Mouse (Mus musculus) monocyte, adult 5-6 weeks (primary cell): ENCODE measurements around the gene Mtx1. TPM values are rescaled to one million over a fixed set of nuclear protein-coding genes. Genes with fewer than 3 reads are reported as not detected.

Experiments used
- ATAC-seq: fragments of 153-309, 156-312 bp; replicated peaks from 2 replicates; pipeline ENCODE4 v1.8.0; 2017; ENCODE audit warnings: mild to moderate bottlenecking; ENCODE audit not compliant: low TSS enrichment, insufficient number of reproducible peaks, severe bottlenecking, poor library complexity, low FRiP score
- total RNA-seq: library from RNA; stranded (forward); fragments of 200-1000, 200-491, 200-594 nt; gene quantifications from 3 replicates; pipeline ENCODE4 v1.2.3, GENCODE M21; 2017

Gene Mtx1
- total RNA-seq, 1 experiment from 2014 or later = 42.5 TPM

DNA sequence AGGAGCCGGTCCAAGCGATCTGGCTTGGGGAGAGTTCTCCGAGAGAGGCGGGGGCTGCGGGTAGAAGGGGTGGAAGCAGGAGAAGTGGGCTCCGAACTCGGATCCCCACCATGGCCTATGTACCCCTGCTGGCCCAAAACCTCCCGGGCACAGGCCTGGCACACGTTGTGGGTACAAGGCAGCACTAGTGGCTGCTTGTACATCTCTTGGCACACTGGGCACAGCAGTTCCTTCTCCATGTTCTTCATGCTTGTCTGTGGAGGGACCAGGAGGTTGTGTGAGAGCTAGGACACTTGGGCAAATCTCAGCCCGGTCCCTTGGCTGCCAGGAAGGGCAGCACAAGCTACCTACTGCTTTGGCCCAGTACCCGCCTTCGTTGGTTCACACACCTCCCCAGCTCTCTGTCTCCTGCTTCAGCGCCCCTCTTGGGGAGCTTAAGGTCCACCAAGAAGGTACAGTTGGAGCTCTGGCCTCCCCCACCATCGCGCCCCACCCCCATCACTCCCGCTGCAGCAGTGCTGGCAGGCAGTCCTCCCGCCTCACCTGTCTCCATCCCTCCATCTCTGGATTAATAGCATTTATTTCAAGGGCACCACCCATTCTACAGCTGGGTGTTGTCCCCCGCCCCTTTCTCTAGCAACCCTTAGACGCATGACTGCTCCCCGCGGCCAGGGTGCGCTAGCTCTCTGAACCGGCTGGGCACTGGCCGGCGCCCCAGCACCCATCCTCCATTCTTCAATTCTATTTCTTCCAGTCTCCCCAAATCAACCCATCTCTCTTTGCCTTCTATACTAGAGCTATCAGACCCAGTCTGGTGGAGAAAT, 17.5 kb upstream of the Mtx1 start:
- no peak for ATAC-seq

DNA sequence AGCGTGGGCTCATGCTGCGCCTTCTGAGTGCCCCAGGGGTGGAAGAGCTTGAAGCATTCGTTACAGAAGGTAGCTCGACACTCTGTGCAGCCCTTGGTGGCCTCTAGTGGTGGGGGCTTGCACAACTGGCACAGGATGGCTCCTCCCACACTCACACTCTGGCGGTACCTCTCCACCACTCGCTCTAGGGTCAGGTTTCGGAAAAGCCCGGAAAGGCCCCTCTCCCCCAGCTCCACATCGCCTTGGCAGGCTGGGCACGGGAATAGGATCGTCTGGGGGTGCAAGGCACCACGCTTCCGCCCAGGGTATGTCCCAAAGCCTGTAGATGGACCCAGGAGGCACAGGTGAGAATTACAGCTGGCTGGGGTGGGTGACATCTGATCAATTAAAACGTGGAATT, 16.7 kb upstream of the Mtx1 start:
- ATAC-seq = peak; percentile 32

DNA sequence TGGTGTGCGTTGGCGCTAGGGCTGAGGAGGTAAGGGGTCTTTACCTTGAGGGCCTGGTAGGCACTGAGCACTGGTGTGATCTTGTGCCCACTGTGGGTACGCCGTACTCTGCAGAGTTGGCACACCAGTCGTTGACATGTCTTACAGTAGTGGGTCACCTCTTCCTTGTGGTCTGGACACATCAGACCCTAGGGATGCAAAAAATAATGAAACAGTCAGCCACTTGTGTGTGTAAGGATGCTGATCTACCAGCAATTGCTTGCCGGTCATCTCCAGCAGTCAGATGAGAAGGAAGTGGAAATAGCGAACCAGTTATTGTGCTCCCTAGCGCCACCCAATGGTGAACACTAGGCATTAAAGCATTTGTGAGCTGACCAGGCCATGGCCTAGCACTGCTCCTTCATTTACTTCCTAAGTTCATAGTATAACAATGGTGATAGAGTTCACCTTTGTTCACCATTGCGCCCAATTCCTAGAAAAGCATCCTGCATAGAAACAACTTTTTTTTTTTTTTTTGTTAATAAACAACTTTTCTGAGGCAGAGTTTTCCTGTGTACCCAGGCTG, 15.5 kb upstream of the Mtx1 start:
- peak; percentile 58 for ATAC-seq

DNA sequence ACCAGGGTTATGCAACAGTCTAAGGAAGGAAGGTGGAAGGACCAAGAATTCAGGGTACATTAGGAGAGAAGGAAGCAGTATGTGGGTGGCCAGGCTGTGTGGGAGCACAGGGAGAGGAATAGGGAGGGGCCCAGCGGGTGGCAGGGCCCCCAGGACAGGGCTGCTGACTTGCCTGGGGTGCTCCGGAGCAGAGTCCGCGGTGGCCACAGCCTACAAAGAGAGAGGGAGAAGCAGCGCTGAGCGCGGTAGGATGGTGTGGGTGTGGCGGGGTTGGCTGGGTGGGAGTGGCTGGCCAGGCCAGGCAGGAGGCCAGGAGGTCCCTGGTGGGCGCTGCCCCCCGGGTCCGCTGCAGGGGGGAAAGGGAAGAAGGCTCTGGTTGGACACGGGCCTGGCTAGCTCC, 11.6 kb upstream of the Mtx1 start:
- ATAC-seq = no peak

- no peak for ATAC-seq
These were observed 10.8 kb upstream of the Mtx1 start for GRCm38 (mm10) chr3:89237682-89238081.

DNA sequence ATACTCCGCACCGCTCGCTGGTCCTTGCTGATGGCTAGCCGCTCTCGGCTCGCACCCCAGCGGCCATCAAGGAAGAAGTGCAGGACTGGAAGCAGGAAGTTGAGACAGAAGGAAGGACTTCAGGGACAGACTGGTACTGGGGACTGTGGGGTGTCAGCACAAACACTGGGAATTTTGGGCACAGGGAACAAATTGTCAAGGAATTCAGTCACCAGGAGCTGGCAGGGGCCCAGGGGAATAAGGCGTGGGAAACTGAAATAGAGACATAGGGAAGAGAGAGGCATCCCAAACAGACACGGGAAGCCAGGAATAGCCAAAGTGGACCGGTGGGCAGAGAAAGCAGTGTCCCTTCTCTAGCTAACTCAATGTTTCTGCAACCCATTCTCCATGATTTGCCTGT, 9.6 kb upstream of the Mtx1 start:
- no peak for ATAC-seq

- ATAC-seq = peak; percentile 63
These were observed 6.7 kb upstream of the Mtx1 start for GRCm38 (mm10) chr3:89233562-89234110.

DNA sequence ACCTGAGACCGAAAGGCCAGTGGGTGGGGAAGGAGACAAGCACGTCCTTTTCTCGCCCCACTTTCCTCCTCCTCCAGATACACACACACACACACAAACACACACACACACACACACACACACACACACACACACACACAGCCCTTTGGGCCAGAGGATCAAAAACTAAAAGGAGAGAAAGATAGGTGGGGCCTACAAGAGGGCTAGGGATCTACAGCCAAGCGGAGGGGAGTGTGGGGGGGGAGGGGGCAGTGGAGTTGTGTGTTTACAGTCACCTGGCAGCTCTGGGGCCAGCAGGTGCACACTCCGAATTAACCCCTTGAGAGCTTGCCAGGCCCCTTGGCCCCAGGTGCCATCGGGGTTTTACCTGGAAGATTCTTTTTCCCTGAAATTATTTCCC, 5.7 kb upstream of the Mtx1 start:
- no peak for ATAC-seq

DNA sequence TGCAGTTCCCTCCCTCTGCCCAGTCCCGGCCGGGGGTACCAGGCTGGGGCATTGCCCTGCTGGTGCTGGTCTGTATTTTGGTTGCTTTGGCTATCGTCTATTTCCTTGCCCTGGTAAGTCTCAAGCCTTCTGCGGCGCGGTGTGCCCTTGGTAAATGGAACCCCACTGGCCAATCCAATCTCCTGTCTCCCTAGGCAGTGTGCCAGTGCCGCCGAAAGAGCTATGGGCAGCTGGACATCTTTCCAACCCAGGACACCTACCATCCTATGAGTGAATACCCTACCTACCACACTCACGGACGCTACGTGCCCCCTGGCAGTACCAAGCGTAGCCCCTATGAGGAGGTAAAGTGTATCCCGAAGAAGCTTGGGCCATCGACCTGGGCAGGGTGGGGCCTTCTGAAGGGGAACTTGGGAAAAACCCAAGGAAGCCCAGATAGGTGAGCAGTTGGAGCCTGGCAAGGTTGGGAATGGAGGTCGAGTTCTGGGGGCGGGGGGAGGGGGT, 4.9 kb upstream of the Mtx1 start:
- no peak for ATAC-seq

GRCm38 (mm10) chr3:89231345-89231744, 4.5 kb upstream of the Mtx1 start:
- ATAC-seq = no peak

DNA sequence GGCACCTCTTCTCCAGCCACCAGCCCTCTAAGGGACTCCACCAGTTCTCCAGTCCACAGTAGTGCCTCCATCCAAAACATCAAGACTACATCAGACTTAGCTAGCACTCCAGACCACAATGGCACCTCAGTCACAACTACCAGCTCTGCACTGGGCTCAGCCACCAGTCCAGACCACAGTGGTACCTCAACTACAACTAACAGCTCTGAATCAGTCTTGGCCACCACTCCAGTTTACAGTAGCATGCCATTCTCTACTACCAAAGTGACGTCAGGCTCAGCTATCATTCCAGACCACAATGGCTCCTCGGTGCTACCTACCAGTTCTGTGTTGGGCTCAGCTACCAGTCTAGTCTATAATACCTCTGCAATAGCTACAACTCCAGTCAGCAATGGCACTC, 3.7 kb upstream of the Mtx1 start:
- no peak for ATAC-seq

GRCm38 (mm10) chr3:89229276-89229675, 2.4 kb upstream of the Mtx1 start:
- ATAC-seq = no peak

DNA sequence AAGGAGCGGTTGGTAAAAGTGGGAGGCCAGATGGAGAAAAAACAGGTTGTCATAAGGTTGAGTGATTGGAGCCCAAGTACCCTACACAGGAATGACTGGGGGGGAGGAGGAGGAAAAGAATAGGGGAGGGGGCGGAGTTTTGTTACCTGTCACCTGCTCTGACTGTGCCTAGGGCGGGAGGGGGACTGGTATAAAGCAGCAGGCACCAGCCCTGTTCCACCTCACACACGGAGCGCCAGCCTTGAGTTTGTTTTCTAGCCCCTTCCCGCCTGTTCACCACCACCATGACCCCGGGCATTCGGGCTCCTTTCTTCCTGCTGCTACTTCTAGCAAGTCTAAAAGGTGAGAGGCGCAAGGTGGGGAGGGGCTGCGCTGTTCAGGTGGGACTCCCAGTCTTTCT, 1.9 kb upstream of the Mtx1 start, which contains the start of gene Muc1:
Muc1 (plus strand) TSS at position 222 of the 400 bp plus-strand sequence.
- no peak for ATAC-seq

DNA sequence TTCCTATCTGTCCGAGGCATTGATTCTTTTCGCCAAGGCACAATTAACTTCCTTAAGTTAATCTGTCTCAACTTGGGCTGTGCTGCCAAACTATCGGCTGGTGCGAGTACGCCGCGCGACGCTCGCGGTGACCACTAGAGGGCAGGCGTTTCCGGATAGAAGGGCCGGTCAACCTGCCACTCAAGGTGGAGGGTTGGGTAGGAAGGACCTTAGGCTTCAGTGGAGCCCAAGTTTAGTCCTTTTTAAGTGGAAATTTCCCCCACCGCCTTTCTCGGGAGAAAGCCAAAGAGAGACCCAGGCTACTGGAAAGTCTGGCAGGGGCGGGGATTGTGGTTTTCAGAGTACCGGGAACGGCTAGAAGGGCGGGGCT, 1.3 kb upstream of the Mtx1 start:
- peak; percentile 65 for ATAC-seq

- peak; percentile 19; the same call in 1 of the 2 replicates for ATAC-seq
These were observed 655 bp upstream of the Mtx1 start for GRCm38 (mm10) chr3:89227307-89228179.

GRCm38 (mm10) chr3:89226361-89226760, 527 bp downstream of the Mtx1 start:
- ATAC-seq = no peak

GRCm38 (mm10) chr3:89225918-89226317, 970 bp downstream of the Mtx1 start:
- no peak for ATAC-seq

- no peak for ATAC-seq
These were observed 1.5 kb downstream of the Mtx1 start for GRCm38 (mm10) chr3:89225321-89225815.

- no peak for ATAC-seq
These were observed 2.1 kb downstream of the Mtx1 start for GRCm38 (mm10) chr3:89224796-89225195.
